Mouse (Mus musculus): Measurements from ENCODE around the gene Dnah2.

DNA sequence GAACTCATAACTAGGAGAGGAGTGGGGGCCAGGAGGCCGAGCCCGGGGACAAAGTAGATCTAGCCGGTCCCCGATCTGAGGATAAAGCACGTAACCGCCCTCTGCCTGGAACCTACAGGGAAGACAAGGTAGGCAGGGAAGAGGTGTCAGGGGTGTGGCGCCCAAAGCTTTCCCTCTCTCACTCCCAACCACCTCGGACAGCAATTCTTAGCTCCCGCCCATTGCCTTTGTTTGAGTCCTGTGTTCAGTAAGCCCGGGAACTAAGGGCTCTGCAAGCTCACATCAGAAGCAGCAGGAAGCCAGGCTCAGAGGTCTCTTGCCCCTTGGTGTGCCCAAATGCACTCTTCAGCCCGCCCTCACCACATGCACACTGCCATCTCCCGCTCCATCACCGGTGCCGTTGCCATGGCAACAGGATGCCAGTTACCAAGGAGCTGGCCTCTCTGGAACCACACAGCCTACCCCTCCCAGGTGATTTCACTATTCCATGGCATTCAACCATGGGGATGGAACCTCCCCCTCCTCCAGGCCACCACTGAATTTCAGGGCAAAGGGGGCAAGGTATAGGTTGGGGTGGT, 8.6 kb upstream of the Dnah2 start:
- TF ChIP-seq CTCF (IDR thresholded peaks at IDR 0.05; ENCODE audit: low read depth) (no peak), EP300 (IDR thresholded peaks at IDR 0.05; ENCODE audit: low read depth) (no peak)

Measured in liver, embryonic 14.5 days (tissue).